Mouse (Mus musculus): ENCODE results near the gene a.
A peak's percentile ranks its signal among the peaks of the same experiment; 100 is the strongest.
"Not testable (repeated sequence)": the region's sequence is repeated elsewhere in the genome, so short reads cannot be mapped to it uniquely, and the experiment has no call there.

a gene

GRCm38 (mm10) chr2:154991411-154991810 is 200.2 kb downstream of the a start:
- no peak for DNase-seq (ENCODE audit: low spot score in 2 of 2)

DNA sequence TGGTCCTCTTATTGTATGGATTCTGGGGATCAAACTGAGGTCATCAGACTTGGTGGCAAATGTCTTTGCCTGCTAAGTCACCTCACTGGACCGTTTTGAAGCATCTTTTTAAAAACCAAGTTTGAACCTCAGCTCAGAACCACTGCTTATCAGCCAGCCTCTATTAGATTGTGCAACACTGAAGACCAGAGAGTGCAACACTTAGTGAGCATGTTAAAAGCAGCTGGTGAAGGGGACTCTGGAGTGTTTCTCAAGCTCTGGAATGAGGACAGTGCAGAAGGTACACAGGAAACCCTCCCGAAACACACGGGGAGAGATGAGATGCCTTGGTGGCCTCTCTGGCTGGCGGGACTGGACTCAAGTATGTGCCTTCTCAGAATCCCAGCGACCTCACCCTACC is 200.9 kb downstream of the a start:
- no peak for DNase-seq (ENCODE audit: low spot score in 2 of 2)

DNA sequence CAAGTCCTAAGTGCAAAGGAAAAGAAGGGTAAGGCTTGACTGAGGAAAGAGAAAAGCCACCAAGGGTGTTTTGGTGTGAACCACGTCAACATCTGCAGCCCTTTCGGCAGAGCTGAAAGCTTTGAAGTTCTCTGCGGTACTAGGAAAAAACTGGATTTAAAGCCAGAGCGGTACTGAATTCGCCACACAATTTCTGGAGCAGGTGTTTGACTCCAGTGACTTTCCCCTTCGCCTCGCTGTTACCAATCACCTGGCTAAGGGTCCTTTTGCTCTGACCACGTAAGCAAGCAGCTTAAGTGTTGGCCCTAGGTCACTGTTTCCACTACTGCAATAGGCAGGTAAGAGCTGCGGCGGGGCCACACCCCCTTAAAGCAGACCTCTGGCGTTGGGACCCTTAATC is 214.3 kb downstream of the a start:
- DNase-seq (ENCODE audit: low spot score in 2 of 2): no peak

- DNase-seq (ENCODE audit: low spot score in 2 of 2): no peak
Observed at GRCm38 (mm10) chr2:155011086-155011656, 220.0 kb downstream of the a start.

GRCm38 (mm10) chr2:155012991-155013390 is 221.8 kb downstream of the a start:
- DNase-seq (ENCODE audit: low spot score in 2 of 2): no peak

DNA sequence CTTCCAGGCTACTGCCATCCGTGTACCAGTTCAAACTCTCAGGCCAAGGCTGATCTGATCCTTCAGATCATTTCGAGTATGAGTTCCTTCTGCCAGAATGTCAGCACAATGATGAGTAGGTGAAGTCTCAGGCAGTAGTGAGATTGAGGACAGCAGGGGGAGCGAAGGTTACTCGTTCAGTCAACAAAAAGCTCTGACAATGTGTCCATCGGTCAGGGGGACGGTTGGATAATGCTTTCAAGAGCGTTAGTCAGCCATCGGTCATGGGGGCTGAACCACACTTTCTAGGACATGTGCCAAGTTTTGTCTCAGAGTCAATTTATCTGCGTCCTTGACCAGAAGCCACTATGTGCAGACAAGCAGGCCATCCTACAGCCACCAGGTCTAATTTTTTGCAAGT is 225.5 kb downstream of the a start:
- DNase-seq (ENCODE audit: low spot score in 2 of 2): not testable (repeated sequence)

DNA sequence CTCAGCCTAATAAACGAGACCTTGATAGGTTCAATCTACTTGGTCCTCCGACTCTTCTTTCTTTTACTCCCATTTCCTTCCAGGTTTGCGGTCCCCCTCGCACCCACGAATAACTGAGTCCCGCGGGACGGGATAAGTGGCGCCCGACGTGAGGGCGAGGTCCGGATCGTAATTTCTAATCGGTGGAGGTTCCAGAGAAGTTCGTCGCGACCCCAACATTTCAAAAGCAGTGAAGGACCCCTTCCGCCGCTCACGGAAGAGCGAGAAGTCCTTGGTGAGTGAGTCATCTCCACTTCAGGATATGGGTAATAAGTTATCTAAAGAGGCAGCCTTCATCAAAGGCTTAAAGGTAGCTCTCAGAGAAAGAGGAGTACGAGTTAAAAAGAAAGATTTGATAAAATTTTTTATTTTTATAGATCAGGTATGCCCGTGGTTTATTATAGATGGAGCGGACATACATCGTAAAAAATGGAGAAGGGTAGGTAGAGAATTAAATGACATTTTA is 227.1 kb downstream of the a start, which contains the start of gene Gm14226:
Gene Gm14226 (plus strand): TSS at position 16 of the 505 bp plus-strand sequence.
- DNase-seq (ENCODE audit: low spot score in 2 of 2): not testable (repeated sequence)

GRCm38 (mm10) chr2:155018762-155019641 is 227.8 kb downstream of the a start:
- peak; percentile 61 to 62 for DNase-seq (ENCODE audit: low spot score in 2 of 2)

GRCm38 (mm10) chr2:155019673-155020072 is 228.5 kb downstream of the a start:
- peak; percentile 89 to 93 for DNase-seq (ENCODE audit: low spot score in 2 of 2)

GRCm38 (mm10) chr2:155020247-155020826 is 229.1 kb downstream of the a start:
- DNase-seq (ENCODE audit: low spot score in 2 of 2): not testable (repeated sequence)

- DNase-seq (ENCODE audit: low spot score in 2 of 2): no peak
Observed at GRCm38 (mm10) chr2:155030831-155031230, 239.6 kb downstream of the a start.

- DNase-seq (ENCODE audit: low spot score in 2 of 2): no peak
Observed at GRCm38 (mm10) chr2:155032938-155033710, 241.9 kb downstream of the a start.

DNA sequence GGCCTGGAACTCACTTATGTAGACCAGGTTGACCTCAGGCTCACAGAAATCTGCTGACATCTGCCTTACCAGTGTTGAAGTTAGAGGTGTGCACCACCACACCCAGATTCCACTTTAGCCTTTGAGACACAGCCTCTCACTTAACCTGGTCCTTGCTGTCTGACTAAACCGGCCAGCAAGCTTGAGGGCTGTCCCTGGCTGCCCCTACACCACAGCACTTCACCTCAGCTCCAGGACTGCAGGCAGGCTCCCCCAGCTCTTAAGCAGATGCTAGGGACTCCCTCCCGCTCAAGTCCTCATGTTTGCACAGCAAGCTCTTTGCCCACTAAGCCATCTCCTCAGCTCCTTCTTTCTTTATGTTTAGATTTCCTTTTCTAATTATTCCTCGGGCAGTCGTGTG is 248.8 kb downstream of the a start:
- DNase-seq (ENCODE audit: low spot score in 2 of 2): no peak

DNA sequence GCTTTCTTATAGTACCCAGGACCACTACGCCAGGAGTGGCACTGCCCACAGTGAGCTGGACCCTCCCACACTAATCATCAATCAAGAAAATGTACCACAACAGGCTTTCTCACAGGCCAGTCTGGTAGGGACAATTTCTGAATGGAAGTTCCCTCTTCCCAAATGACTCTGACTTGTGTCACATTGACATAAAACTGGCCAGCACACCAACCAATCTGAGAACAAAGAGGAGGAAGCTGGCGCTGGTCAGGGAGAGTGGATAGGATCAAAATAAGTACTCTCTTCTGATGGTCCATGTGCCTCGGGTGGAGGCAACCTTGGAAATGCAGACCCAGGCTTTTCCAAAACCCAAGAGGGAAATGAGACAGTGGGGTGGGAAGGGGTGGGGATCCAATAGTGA is 253.3 kb downstream of the a start:
- DNase-seq (ENCODE audit: low spot score in 2 of 2): no peak

- no peak for DNase-seq (ENCODE audit: low spot score in 2 of 2)
Observed at GRCm38 (mm10) chr2:155045075-155045474, 253.9 kb downstream of the a start.

- no peak for DNase-seq (ENCODE audit: low spot score in 2 of 2)
Observed at GRCm38 (mm10) chr2:155046803-155047202, 255.6 kb downstream of the a start.

DNA sequence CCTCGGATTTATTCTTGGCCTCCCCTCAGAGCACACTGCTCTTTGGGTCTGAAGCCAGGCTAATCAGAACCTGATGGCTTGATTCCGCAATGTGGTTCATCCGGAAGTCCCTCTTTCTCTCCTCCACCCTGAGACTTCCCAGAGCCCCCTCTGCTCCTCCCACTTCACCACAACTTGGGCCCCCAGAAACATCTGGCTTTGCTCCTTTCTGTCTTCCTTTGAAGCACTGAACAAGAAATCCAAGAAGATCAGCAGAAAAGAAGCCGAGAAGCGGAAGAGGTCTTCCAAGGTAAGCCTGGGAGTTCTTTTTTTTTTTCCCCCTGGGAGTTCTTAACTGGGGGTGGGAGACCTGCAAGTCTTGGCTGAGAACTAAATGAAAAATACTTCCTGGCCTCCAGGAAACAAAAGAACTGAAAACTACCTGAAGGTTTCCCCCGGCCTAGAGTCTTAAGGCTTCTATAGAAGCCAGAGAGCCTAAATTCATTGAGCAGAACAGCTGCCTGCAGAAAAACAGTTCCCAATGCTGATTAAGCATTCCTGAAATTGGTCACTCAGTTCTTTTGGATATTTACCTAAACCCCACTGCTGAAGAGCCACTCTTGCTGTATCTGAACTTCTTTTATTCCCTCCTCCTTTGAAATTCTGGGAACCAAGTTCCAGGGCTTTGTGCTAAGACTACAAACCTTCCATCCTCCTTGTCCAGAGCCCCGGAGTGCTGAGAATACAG is 256.4 kb downstream of the a start:
- DNase-seq (ENCODE audit: low spot score in 2 of 2): no peak

GRCm38 (mm10) chr2:155050108-155050503 is 258.9 kb downstream of the a start:
- DNase-seq (ENCODE audit: low spot score in 2 of 2): no peak

DNA sequence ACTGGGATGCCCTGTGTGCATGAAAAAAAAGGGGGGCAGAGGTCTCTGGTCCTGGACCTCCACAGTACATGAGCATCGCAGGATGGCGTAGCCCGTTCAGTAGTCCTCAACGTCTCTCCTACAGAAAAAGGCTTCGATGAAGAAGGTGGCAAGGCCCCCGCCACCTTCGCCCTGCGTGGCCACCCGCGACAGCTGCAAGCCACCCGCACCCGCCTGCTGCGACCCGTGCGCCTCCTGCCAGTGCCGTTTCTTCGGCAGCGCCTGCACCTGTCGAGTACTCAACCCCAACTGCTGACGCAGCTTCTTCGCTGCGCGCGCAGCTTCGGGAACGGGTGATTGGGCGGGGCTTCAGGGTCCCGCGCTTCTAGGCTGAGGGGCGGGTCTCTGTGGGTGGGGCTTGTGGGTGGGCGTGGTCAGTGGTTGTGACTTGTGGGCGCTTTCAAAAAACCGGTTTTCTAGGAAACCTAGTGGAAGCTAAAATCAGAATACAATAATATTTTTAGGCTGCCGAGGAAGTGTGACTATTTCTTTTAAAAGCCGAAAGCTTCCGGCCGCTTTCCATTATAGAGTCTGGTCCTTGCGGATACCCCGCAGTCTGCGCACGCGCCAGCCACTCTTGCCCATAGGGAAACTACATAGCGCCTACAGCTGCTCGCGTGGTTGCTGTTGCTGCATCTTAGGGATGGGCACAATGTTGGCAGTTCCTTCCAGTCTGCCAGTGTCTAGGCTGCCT is 259.5 kb downstream of the a start:
- DNase-seq (ENCODE audit: low spot score in 2 of 2): peak; percentile 90

- DNase-seq (ENCODE audit: low spot score in 2 of 2): no peak
Observed at GRCm38 (mm10) chr2:155051622-155052351, 260.6 kb downstream of the a start.
